Mouse (Mus musculus): Measurements from ENCODE around the gene Apbb2.
A peak's percentile ranks its signal among the peaks of the same experiment; 100 is the strongest.

- TF ChIP-seq CTCF (IDR thresholded peaks at IDR 0.05) (peak; percentile 50), EP300 (IDR thresholded peaks at IDR 0.05) (no peak)
These were observed 43.4 kb downstream of the Apbb2 start for GRCm38 (mm10) chr5:66575148-66575547.

Measured in lung, postnatal 0 days (tissue).